Mouse (Mus musculus): ENCODE data around the gene P2ry2.

The P2ry2 gene

DNA sequence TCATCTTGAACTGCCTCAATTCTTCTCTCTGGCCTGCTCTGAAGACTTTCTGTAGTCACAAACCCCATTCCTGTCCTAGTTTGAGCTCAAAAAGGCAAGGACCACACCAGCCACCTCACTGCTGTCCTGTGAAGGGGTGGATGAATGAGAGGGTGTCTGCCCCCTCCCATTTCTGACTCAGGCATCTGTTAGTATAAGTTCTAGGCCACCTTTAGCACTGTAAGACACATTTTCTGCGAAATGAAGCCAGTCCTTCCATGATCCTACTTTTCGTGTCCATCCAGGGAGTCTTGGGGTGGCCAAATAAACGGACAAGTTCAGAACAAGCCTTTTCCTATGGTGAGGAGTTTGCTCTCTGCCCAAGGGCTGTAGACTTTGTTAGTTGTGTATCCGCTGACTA lies at the start of gene P2ry2:
Gene P2ry2 (minus strand): TSS at position 326 of the 400 bp plus-strand sequence.
- no peak for DNase-seq (ENCODE audit: low spot score)

GRCm38 (mm10) chr7:101062246-101062645 lies 49.6 kb upstream of the P2ry2 start:
- no peak for DNase-seq (ENCODE audit: low spot score)

- DNase-seq (ENCODE audit: low spot score) = peak; percentile 57
Observed at GRCm38 (mm10) chr7:101061381-101061780, 48.7 kb upstream of the P2ry2 start.

GRCm38 (mm10) chr7:101060476-101060875 lies 47.8 kb upstream of the P2ry2 start:
- DNase-seq (ENCODE audit: low spot score) = no peak

DNA sequence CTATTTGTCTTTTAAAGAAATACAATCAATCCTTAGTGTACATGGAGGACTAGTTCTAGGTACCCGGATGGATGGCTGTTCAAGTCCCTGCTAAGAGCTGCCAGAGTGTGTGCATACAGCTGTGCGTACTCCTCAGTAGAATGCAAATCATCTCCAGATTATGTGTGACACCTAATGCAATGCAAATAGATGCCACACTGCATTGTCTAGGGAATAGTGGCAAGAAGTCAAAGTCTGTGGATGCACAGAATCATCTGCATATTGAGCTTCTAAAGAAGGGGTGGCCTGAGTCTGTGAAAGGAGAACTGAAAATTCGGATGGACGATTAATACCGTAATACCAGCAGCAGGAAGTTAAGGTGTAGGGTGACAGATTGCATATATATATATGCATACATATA lies 46.5 kb upstream of the P2ry2 start:
- no peak for DNase-seq (ENCODE audit: low spot score)

- no peak for DNase-seq (ENCODE audit: low spot score)
Observed at GRCm38 (mm10) chr7:101057309-101057708, 44.6 kb upstream of the P2ry2 start.

GRCm38 (mm10) chr7:101053136-101053535 lies 40.5 kb upstream of the P2ry2 start:
- no peak for DNase-seq (ENCODE audit: low spot score)

DNA sequence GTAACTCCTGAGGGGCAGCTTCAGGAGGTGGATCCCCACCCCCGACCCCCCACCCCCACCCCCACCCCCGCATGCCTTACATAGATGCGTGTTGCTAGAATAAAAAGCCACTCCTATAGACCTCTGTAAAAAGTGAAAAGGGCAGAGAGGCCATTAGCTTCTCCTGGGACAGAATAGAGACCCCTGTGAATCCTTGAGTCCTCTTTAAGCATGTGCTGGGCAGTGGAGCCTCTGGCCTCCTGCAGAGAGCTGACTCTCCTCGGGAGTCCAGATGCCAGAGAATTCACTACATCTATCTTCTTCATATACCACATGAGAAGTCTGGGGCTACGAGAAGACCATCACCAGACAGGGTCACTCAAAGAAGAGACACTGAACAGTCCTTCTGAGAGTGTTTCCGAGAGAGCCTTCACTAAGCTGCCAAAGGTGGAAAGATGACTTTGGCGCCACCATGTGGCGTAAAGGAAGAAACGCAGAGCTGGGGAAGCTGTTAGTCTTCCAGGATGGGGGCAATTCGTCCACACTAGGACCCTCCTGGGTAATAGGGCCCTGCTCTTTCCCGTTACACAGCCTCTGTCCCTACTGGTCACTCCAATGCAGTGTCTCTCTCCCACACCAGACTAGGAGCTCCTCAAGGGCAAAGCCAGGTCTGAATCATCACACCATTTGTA lies 39.0 kb upstream of the P2ry2 start:
- DNase-seq (ENCODE audit: low spot score) = peak; percentile 57

DNA sequence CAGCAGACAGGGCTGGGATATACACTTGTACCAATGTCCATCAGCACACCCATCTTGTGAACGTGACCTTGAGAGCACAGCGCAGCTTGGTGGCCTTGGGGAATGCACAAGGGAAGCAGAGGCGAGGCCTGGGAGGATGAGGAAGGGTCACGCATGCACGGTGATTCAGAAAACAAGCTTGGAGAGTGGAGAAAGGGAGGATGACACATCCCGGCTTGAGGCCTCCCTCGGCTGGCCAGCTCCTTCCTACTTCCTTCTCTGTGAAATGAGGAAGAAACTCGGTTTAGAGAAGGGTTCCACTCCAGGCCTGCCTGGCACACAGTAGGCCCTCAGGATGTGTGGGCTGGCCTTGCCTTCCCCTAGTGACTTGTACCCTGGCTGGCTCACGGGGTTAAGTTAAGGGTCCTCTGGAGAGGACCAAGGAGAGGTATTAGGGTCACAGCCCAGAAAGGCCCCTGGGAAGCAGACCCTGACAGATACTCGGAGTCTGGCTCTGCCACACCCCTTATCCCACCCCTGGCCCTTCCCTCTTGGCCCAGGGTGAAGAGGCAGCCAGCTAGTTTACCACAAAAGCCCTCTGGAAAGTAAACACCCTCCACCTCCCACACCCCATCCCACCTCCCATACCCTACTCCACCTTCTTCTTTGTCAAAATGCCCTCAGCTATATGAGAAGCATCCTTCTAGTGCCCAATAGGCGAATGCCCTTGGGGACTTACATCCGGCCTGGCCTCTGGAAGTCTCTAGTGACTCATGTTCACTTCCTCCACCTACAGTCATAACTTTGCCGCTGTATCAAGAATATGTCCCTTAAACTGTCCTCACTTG lies 38.3 kb upstream of the P2ry2 start:
- no peak for DNase-seq (ENCODE audit: low spot score)

GRCm38 (mm10) chr7:101049326-101050087 lies 36.8 kb upstream of the P2ry2 start:
- DNase-seq (ENCODE audit: low spot score) = no peak

DNA sequence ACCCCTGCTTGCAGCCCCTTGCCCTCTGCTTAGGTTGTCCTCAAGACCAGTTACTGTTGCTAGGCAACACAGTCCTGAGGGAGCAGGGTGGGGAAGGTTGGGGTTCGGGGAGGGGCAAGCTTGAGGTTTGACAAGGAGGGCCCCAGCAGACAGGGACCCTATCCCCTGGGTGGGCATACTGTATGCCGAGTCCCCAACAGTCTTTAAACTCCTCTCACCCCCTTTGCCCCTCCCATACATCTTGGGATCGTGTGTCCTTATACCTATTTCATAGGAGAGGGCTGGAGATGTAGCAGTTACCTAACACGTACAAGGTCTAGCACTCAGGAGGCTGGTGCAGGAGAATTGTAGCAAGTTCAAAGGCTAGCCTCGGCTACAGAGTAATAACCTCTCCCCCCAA lies 35.6 kb upstream of the P2ry2 start:
- DNase-seq (ENCODE audit: low spot score) = no peak

DNA sequence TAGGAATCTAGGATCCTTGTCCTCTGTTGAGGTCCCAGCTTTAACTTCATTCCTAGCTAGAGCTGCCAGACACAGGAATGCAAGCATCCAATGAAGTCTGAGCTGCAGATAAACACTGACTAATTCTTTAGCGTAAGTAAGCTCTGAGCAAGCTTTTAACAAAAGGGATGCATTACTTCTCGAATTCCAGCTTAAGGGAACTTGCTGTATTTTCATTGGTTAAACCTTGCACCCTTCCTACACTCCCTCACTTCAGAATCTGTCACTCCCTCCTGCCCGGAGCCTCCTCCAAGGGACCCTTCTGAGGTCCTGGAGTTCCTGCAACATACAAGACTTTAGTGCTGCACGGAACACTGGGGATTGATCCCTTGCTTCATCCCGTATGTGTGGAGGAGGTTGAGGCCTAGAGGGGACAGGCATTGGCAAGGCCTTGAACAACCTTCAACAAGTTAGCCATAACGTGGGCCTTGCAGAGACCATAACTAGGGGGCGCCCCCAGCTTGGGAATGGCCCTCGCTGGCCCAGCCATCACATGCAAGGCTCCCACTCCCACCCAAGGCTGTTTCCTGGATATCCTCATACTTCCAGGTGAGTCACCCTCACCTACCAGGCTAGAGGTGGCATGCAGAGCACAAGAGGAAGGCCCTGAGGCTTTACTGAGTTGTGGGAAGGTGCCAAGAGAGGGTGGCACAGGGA lies 31.3 kb upstream of the P2ry2 start:
- DNase-seq (ENCODE audit: low spot score) = no peak

- no peak for DNase-seq (ENCODE audit: low spot score)
Observed at GRCm38 (mm10) chr7:101041977-101042749, 29.5 kb upstream of the P2ry2 start.

GRCm38 (mm10) chr7:101041544-101041943 lies 28.9 kb upstream of the P2ry2 start:
- no peak for DNase-seq (ENCODE audit: low spot score)

DNA sequence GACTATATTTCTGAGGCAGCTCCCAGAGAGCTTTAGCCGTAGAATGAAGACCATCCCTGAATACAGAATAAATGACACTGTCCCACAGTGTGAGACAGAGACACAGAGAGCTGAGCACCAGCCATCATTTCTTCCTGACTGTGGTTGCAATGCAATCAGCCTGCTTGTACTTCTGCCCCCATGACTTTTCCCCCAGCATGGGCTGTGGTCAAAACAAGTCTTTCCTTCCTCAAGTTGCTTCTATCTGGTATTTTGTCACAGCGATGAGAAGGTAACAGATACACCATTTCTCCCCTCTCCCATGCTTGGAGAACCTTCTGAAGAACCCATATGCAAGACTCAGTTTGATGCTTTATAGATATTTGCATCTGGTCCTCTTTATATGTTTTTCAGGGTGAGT lies 20.7 kb upstream of the P2ry2 start:
- no peak for DNase-seq (ENCODE audit: low spot score)

GRCm38 (mm10) chr7:101031234-101031633 lies 18.6 kb upstream of the P2ry2 start:
- DNase-seq (ENCODE audit: low spot score) = no peak

GRCm38 (mm10) chr7:101030756-101031155 lies 18.1 kb upstream of the P2ry2 start:
- DNase-seq (ENCODE audit: low spot score) = no peak

GRCm38 (mm10) chr7:101029446-101029845 lies 16.8 kb upstream of the P2ry2 start:
- DNase-seq (ENCODE audit: low spot score) = no peak

- DNase-seq (ENCODE audit: low spot score) = no peak
Observed at GRCm38 (mm10) chr7:101028991-101029390, 16.3 kb upstream of the P2ry2 start.

GRCm38 (mm10) chr7:101028444-101028757 lies 15.7 kb upstream of the P2ry2 start:
- DNase-seq (ENCODE audit: low spot score) = no peak

DNA sequence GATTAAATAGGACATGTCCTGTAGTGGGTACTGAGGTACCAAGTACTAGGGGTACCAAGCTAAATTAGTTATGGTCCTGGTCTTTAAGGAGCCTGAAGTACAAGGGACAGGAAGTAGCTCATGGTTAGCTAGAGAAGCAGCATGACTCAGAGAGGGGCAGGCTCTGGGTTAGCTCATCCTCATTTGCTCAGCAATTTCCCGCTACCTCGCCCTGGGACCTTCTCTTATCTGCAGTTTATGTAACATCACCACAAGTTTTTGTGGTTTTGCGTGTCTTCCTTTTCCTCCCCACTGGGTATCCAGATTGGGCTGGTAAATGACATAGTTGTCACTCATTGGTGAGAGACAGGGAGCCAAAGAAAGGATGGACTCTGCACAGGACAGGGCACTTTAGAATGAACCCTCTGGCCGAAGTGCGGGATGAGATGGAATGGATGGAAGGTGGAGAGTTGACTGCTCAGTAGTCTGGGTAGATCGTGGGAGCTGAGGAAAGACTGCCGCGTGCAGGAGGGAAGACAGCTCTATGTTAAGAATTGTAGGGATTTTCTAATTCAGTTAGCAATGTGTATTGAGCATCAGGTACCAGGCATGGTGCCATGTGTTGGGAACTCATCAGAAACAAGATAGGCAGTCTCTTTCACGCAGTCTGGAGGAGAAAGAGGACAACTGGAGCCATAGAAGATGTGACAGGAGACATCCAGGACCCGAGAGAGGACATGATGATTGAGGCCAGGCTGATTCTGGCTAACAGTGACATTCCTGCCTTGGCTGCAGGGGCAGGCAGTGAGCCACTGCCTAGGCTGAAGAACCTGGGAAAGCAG lies 15.2 kb upstream of the P2ry2 start:
- no peak for DNase-seq (ENCODE audit: low spot score)

Measured in c-Kit-positive CD71-positive TER-119-positive erythroid progenitor cells, embryonic 14.5 days (primary cell).